Mouse (Mus musculus): ENCODE measurements at regions not wholly inside any gene's neighbourhood (a gene's known extent, or its start where the extent isn't known, plus 50 kb on each side); places are given as distances from the start of the nearest gene placed in this dataset.

GRCm38 (mm10) chr8:35255327-35255726 lies 510.3 kb upstream of the Gm19410 start:
- H3K4me3 ChIP-seq (ENCODE audit: control insufficient read depth in 1 of 2, insufficient read depth in 1 of 2, low read depth in 2 of 2, low read length in 2 of 2), result no peak overlapping the region
- TF ChIP-seq TCF12 (IDR thresholded peaks at IDR 0.05; ENCODE audit: low read depth, low read length) (no peak), BHLHE40 (IDR thresholded peaks at IDR 0.05; ENCODE audit: borderline replicate concordance, low read depth, low read length) (no peak), ETS1 (IDR thresholded peaks at IDR 0.05; ENCODE audit: low read depth, low read length) (no peak), MXI1 (IDR thresholded peaks at IDR 0.05; ENCODE audit: low read depth, low read length) (no peak), NRF1 (IDR thresholded peaks at IDR 0.05; ENCODE audit: insufficient read depth, low read depth, low read length, poor library complexity, severe bottlenecking) (no peak), KAT2A (conservative IDR thresholded peaks at IDR 0.05; ENCODE audit: low read depth, low read length) (no peak), NELFE (IDR thresholded peaks at IDR 0.05; ENCODE audit: low read depth, low read length) (no peak), ELF1 (IDR thresholded peaks at IDR 0.05; ENCODE audit: low read depth, low read length) (no peak), TAL1 (IDR thresholded peaks at IDR 0.05; ENCODE audit: low read length) (no peak)
- H3K36me3 ChIP-seq (ENCODE audit: control insufficient read depth in 1 of 2, insufficient read depth in 2 of 2, low read length in 2 of 2), result no peaks in the 10 kb centered on the region
- H3K9me3 ChIP-seq (replicated peaks; ENCODE audit: insufficient read depth, low read length), result no peaks in the 10 kb centered on the region
- no peaks in the 10 kb centered on the region for H3K27me3 ChIP-seq (ENCODE audit: control insufficient read depth in 1 of 2, insufficient read depth in 2 of 2, low read length in 2 of 2)
- no peak overlapping the region for H3K27ac ChIP-seq (ENCODE audit: control insufficient read depth, low read depth, low read length)
- no peaks in the 10 kb centered on the region for H3K79me2 ChIP-seq (ENCODE audit: control insufficient read depth, insufficient read depth, low read length, poor library complexity)
- DNase-seq (ENCODE audit: low read depth, low spot score), result no peak
- H3K4me1 ChIP-seq (ENCODE audit: control insufficient read depth in 1 of 2, insufficient read depth in 2 of 2, low read length in 2 of 2), result no peaks in the 10 kb centered on the region
- H3K9ac ChIP-seq (ENCODE audit: control insufficient read depth, low read depth, low read length, poor library complexity, severe bottlenecking), result no peak overlapping the region

DNA sequence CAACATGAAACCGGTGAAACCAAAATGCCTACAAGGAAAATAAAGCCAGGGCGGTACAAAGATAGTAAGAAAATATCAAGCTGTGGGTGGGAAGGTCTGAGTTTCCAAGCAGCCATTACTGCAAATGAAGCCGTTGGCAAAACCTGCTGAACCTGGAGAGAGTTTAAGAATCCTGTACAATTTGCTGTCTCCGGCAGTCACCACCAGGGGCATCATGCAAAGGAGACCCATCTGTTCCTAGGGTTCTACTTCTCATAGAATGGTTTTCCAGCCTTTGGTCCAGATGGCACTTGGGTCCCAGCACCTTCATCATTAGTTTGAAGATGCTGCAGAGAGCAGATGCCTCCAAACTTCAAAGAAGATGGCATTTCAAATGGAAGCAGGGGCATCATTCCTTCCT lies 508.6 kb upstream of the Gm19410 start:
- Histone ChIP-seq H3K36me3 (ENCODE audit: control insufficient read depth in 1 of 2, insufficient read depth in 2 of 2, low read length in 2 of 2) (no peaks in the 10 kb centered on the region), H3K27me3 (ENCODE audit: control insufficient read depth in 1 of 2, insufficient read depth in 2 of 2, low read length in 2 of 2) (no peaks in the 10 kb centered on the region), H3K4me1 (ENCODE audit: control insufficient read depth in 1 of 2, insufficient read depth in 2 of 2, low read length in 2 of 2) (no peaks in the 10 kb centered on the region), H3K9me3 (replicated peaks; ENCODE audit: insufficient read depth, low read length) (no peaks in the 10 kb centered on the region), H3K79me2 (ENCODE audit: control insufficient read depth, insufficient read depth, low read length, poor library complexity) (no peaks in the 10 kb centered on the region), H3K27ac (ENCODE audit: control insufficient read depth, low read depth, low read length) (no peak overlapping the region), H3K4me3 (ENCODE audit: control insufficient read depth in 1 of 2, insufficient read depth in 1 of 2, low read depth in 2 of 2, low read length in 2 of 2) (no peak overlapping the region), H3K9ac (ENCODE audit: control insufficient read depth, low read depth, low read length, poor library complexity, severe bottlenecking) (no peak overlapping the region)
- no peak for DNase-seq (ENCODE audit: low read depth, low spot score)
- no peak for TF ChIP-seq TCF12 (IDR thresholded peaks at IDR 0.05; ENCODE audit: low read depth, low read length)
- no peak for TF ChIP-seq GABPA (IDR thresholded peaks at IDR 0.05; ENCODE audit: low read depth, low read length)
- TF ChIP-seq MXI1 (IDR thresholded peaks at IDR 0.05; ENCODE audit: low read depth, low read length), result no peak
- no peak for TF ChIP-seq USF1 (IDR thresholded peaks at IDR 0.05; ENCODE audit: low read depth, low read length)
- TF ChIP-seq CHD2 (IDR thresholded peaks at IDR 0.05; ENCODE audit: low read length), result no peak

- Histone ChIP-seq H3K9me3 (replicated peaks; ENCODE audit: insufficient read depth, low read length) (no peaks in the 10 kb centered on the region), H3K9ac (ENCODE audit: control insufficient read depth, low read depth, low read length, poor library complexity, severe bottlenecking) (no peak overlapping the region), H3K36me3 (ENCODE audit: control insufficient read depth in 1 of 2, insufficient read depth in 2 of 2, low read length in 2 of 2) (no peaks in the 10 kb centered on the region), H3K79me2 (ENCODE audit: control insufficient read depth, insufficient read depth, low read length, poor library complexity) (no peaks in the 10 kb centered on the region), H3K4me3 (ENCODE audit: control insufficient read depth in 1 of 2, insufficient read depth in 1 of 2, low read depth in 2 of 2, low read length in 2 of 2) (no peak overlapping the region), H3K27ac (ENCODE audit: control insufficient read depth, low read depth, low read length) (no peak overlapping the region), H3K27me3 (ENCODE audit: control insufficient read depth in 1 of 2, insufficient read depth in 2 of 2, low read length in 2 of 2) (no peaks in the 10 kb centered on the region), H3K4me1 (ENCODE audit: control insufficient read depth in 1 of 2, insufficient read depth in 2 of 2, low read length in 2 of 2) (no peaks in the 10 kb centered on the region)
- TF ChIP-seq USF1 (IDR thresholded peaks at IDR 0.05; ENCODE audit: low read depth, low read length), result no peak
- no peak for TF ChIP-seq RAD21 (IDR thresholded peaks at IDR 0.05; ENCODE audit: low read depth, low read length)
- no peak for TF ChIP-seq TAL1 (IDR thresholded peaks at IDR 0.05; ENCODE audit: low read length)
- no peak for TF ChIP-seq ZNF384 (IDR thresholded peaks at IDR 0.05; ENCODE audit: low read depth, low read length)
- TF ChIP-seq GABPA (IDR thresholded peaks at IDR 0.05; ENCODE audit: low read depth, low read length), result no peak
- TF ChIP-seq MYB (IDR thresholded peaks at IDR 0.05; ENCODE audit: low read depth, low read length), result no peak
- TF ChIP-seq ETS1 (IDR thresholded peaks at IDR 0.05; ENCODE audit: low read depth, low read length), result no peak
- TF ChIP-seq UBTF (IDR thresholded peaks at IDR 0.05; ENCODE audit: borderline replicate concordance, insufficient read depth, low read depth, low read length), result no peak
- TF ChIP-seq POLR2AphosphoS5 (IDR thresholded peaks at IDR 0.05; ENCODE audit: borderline replicate concordance, low read depth, low read length), result no peak
- no peak for TF ChIP-seq ZC3H11A (IDR thresholded peaks at IDR 0.05; ENCODE audit: low read depth, low read length)
- no peak for TF ChIP-seq NELFE (IDR thresholded peaks at IDR 0.05; ENCODE audit: low read depth, low read length)
- no peak for TF ChIP-seq POLR2AphosphoS2 (IDR thresholded peaks at IDR 0.05; ENCODE audit: low read length)
- TF ChIP-seq MAX (IDR thresholded peaks at IDR 0.05; ENCODE audit: low read length), result no peak
- no peak for TF ChIP-seq USF2 (IDR thresholded peaks at IDR 0.05; ENCODE audit: borderline replicate concordance in 1 of 2, insufficient read depth in 1 of 2, low read depth in 1 of 2, low read length in 2 of 2)
- TF ChIP-seq JUND (IDR thresholded peaks at IDR 0.05; ENCODE audit: low read depth, low read length), result no peak
- TF ChIP-seq TCF12 (IDR thresholded peaks at IDR 0.05; ENCODE audit: low read depth, low read length), result no peak
- no peak for TF ChIP-seq ELF1 (IDR thresholded peaks at IDR 0.05; ENCODE audit: low read depth, low read length)
- no peak for TF ChIP-seq SMC3 (IDR thresholded peaks at IDR 0.05; ENCODE audit: low read depth, low read length)
- TF ChIP-seq CTCF (IDR thresholded peaks at IDR 0.05 in 2 of 3, conservative IDR thresholded peaks at IDR 0.05 in 1 of 3; ENCODE audit: control insufficient read depth in 1 of 3, insufficient read depth in 1 of 3, low read depth in 2 of 3, low read length in 3 of 3, poor library complexity in 1 of 3, severe bottlenecking in 1 of 3), result no peak
- no peak for DNase-seq (ENCODE audit: low read depth, low spot score)
Observed at GRCm38 (mm10) chr8:35268221-35268620, 497.4 kb upstream of the Gm19410 start.
